Mouse (Mus musculus): ENCODE results near the gene Sar1a. TPM values are rescaled to one million over a fixed set of nuclear protein-coding genes. Genes with fewer than 3 reads are reported as not detected.
A peak's percentile ranks its signal among the peaks of the same experiment; 100 is the strongest.

Gene Sar1a
- polyA plus RNA-seq, 1 experiment from 2014 or later: 231 TPM

GRCm38 (mm10) chr10:61657985-61658384 lies 22.1 kb upstream of the Sar1a start:
- Histone ChIP-seq H3K27me3 (ENCODE audit: low read depth, poor library complexity, severe bottlenecking) (no peaks in the 10 kb centered on the region), H3K9me3 (replicated peaks) (no peaks in the 10 kb centered on the region), H3K36me3 (peaks cover 85% of the 10 kb centered on the region), H3K4me1 (no peaks in the 10 kb centered on the region), H3K27ac (no peak overlapping the region), H3K4me3 (no peak overlapping the region)
- peak; percentile 44 for DNase-seq (ENCODE audit: low spot score)
- WGBS: 36% methylated on average over 4 of the region's 4 CpGs

- no peak overlapping the region for H3K27ac ChIP-seq
- H3K4me3 ChIP-seq: no peak overlapping the region
- no peaks in the 10 kb centered on the region for H3K9me3 ChIP-seq (replicated peaks)
- no peaks in the 10 kb centered on the region for H3K27me3 ChIP-seq (ENCODE audit: low read depth, poor library complexity, severe bottlenecking)
- H3K36me3 ChIP-seq: peaks cover 87% of the 10 kb centered on the region
- no peak for DNase-seq (ENCODE audit: low spot score)
- 89% methylated on average over 8 of the region's 8 CpGs for WGBS
- no peaks in the 10 kb centered on the region for H3K4me1 ChIP-seq
Measured at GRCm38 (mm10) chr10:61661887-61662286, 18.2 kb upstream of the Sar1a start.

GRCm38 (mm10) chr10:61662391-61662988 lies 17.6 kb upstream of the Sar1a start:
- H3K36me3 ChIP-seq: peaks cover 87% of the 10 kb centered on the region
- 86% methylated on average over 10 of the region's 10 CpGs for WGBS
- H3K27me3 ChIP-seq (ENCODE audit: low read depth, poor library complexity, severe bottlenecking): no peaks in the 10 kb centered on the region
- no peak overlapping the region for H3K4me3 ChIP-seq
- H3K27ac ChIP-seq: no peak overlapping the region
- no peaks in the 10 kb centered on the region for H3K4me1 ChIP-seq
- no peaks in the 10 kb centered on the region for H3K9me3 ChIP-seq (replicated peaks)
- no peak for DNase-seq (ENCODE audit: low spot score)

GRCm38 (mm10) chr10:61665111-61665510 lies 15.0 kb upstream of the Sar1a start:
- peaks cover 99% of the 10 kb centered on the region for H3K36me3 ChIP-seq
- WGBS: 93% methylated on average over 10 of the region's 10 CpGs
- no peak for DNase-seq (ENCODE audit: low spot score)

GRCm38 (mm10) chr10:61665651-61666050 lies 14.4 kb upstream of the Sar1a start:
- peaks cover 99% of the 10 kb centered on the region for H3K36me3 ChIP-seq
- no peaks in the 10 kb centered on the region for H3K4me1 ChIP-seq
- no peak for DNase-seq (ENCODE audit: low spot score)
- H3K27ac ChIP-seq: no peak overlapping the region
- H3K9me3 ChIP-seq (replicated peaks): no peaks in the 10 kb centered on the region
- no peaks in the 10 kb centered on the region for H3K27me3 ChIP-seq (ENCODE audit: low read depth, poor library complexity, severe bottlenecking)
- H3K4me3 ChIP-seq: no peak overlapping the region
- 94% methylated on average over 3 of the region's 3 CpGs for WGBS

More at GRCm38 (mm10) chr10:61665111-61665510, 15.0 kb upstream of the Sar1a start:
- Histone ChIP-seq H3K27me3 (ENCODE audit: low read depth, poor library complexity, severe bottlenecking) (no peaks in the 10 kb centered on the region), H3K4me3 (no peak overlapping the region), H3K27ac (no peak overlapping the region), H3K9me3 (replicated peaks) (no peaks in the 10 kb centered on the region), H3K4me1 (no peaks in the 10 kb centered on the region)

- H3K27ac ChIP-seq: no peak overlapping the region
- DNase-seq (ENCODE audit: low spot score): no peak
- 94% methylated on average over 7 of the region's 7 CpGs for WGBS
- no peaks in the 10 kb centered on the region for H3K4me1 ChIP-seq
- H3K4me3 ChIP-seq: no peak overlapping the region
- no peaks in the 10 kb centered on the region for H3K9me3 ChIP-seq (replicated peaks)
- H3K36me3 ChIP-seq: peaks cover 96% of the 10 kb centered on the region
- H3K27me3 ChIP-seq (ENCODE audit: low read depth, poor library complexity, severe bottlenecking): no peaks in the 10 kb centered on the region
Measured at GRCm38 (mm10) chr10:61669289-61669688, 10.8 kb upstream of the Sar1a start.

- Histone ChIP-seq H3K4me3 (no peak overlapping the region), H3K36me3 (peaks cover 96% of the 10 kb centered on the region), H3K27ac (no peak overlapping the region), H3K9me3 (replicated peaks) (no peaks in the 10 kb centered on the region), H3K27me3 (ENCODE audit: low read depth, poor library complexity, severe bottlenecking) (no peaks in the 10 kb centered on the region), H3K4me1 (no peaks in the 10 kb centered on the region)
- DNase-seq (ENCODE audit: low spot score): no peak
Measured at GRCm38 (mm10) chr10:61669896-61670295, 10.2 kb upstream of the Sar1a start.

GRCm38 (mm10) chr10:61670758-61671157 lies 9.3 kb upstream of the Sar1a start:
- Histone ChIP-seq H3K36me3 (peaks cover 94% of the 10 kb centered on the region), H3K9me3 (replicated peaks) (no peaks in the 10 kb centered on the region), H3K4me3 (no peak overlapping the region), H3K27ac (no peak overlapping the region), H3K27me3 (ENCODE audit: low read depth, poor library complexity, severe bottlenecking) (no peaks in the 10 kb centered on the region), H3K4me1 (no peaks in the 10 kb centered on the region)
- WGBS: 95% methylated on average over 3 of the region's 3 CpGs
- no peak for DNase-seq (ENCODE audit: low spot score)

GRCm38 (mm10) chr10:61675935-61676334 lies 4.2 kb upstream of the Sar1a start:
- no peak overlapping the region for H3K4me3 ChIP-seq
- peaks cover 50% of the 10 kb centered on the region for H3K36me3 ChIP-seq
- H3K27ac ChIP-seq: no peak overlapping the region
- DNase-seq (ENCODE audit: low spot score): no peak
- peaks cover 12% of the 10 kb centered on the region for H3K4me1 ChIP-seq
- no peaks in the 10 kb centered on the region for H3K27me3 ChIP-seq (ENCODE audit: low read depth, poor library complexity, severe bottlenecking)
- no peaks in the 10 kb centered on the region for H3K9me3 ChIP-seq (replicated peaks)
- 80% methylated on average over 3 of the region's 3 CpGs for WGBS

- peak overlapping the region; percentile 93 for H3K27ac ChIP-seq
Measured at GRCm38 (mm10) chr10:61679545-61679944, 554 bp upstream of the Sar1a start.

GRCm38 (mm10) chr10:61689405-61689804 lies 9.3 kb downstream of the Sar1a start:
- Histone ChIP-seq H3K36me3 (peaks cover 96% of the 10 kb centered on the region), H3K27me3 (ENCODE audit: low read depth, poor library complexity, severe bottlenecking) (no peaks in the 10 kb centered on the region), H3K27ac (no peak overlapping the region), H3K4me3 (no peak overlapping the region), H3K9me3 (replicated peaks) (no peaks in the 10 kb centered on the region), H3K4me1 (no peaks in the 10 kb centered on the region)
- 93% methylated on average over 8 of the region's 8 CpGs for WGBS
- DNase-seq (ENCODE audit: low spot score): no peak

More at GRCm38 (mm10) chr10:61679545-61679944, 554 bp upstream of the Sar1a start:
- no peak for DNase-seq (ENCODE audit: low spot score)
- Histone ChIP-seq H3K4me1 (peaks cover 21% of the 10 kb centered on the region), H3K9me3 (replicated peaks) (no peaks in the 10 kb centered on the region), H3K4me3 (peak overlapping the region; percentile 97), H3K36me3 (peaks cover 25% of the 10 kb centered on the region), H3K27me3 (ENCODE audit: low read depth, poor library complexity, severe bottlenecking) (no peaks in the 10 kb centered on the region)
- WGBS: 40% methylated on average over 9 of the region's 9 CpGs

GRCm38 (mm10) chr10:61693563-61693962 lies 13.5 kb downstream of the Sar1a start:
- peaks cover 68% of the 10 kb centered on the region for H3K36me3 ChIP-seq

GRCm38 (mm10) chr10:61694870-61695670 lies 15.0 kb downstream of the Sar1a start, which contains the start of gene Tysnd1:
TSS of gene Tysnd1 (plus strand) at chr10:61695514.
- no peaks in the 10 kb centered on the region for H3K27me3 ChIP-seq (ENCODE audit: low read depth, poor library complexity, severe bottlenecking)
- no peaks in the 10 kb centered on the region for H3K9me3 ChIP-seq (replicated peaks)
- peaks cover 68% of the 10 kb centered on the region for H3K36me3 ChIP-seq
- DNase-seq (ENCODE audit: low spot score): peak; percentile 90
- peak within 1 kb of the TSS; percentile 97 for H3K4me3 ChIP-seq
- peak within 1 kb of the TSS; percentile 82 for H3K27ac ChIP-seq
- WGBS: 1% methylated on average over 42 of the region's 42 CpGs
- peaks cover 26% of the 10 kb centered on the region for H3K4me1 ChIP-seq

More at GRCm38 (mm10) chr10:61693563-61693962, 13.5 kb downstream of the Sar1a start:
- Histone ChIP-seq H3K9me3 (replicated peaks) (no peaks in the 10 kb centered on the region), H3K4me3 (no peak overlapping the region), H3K27me3 (ENCODE audit: low read depth, poor library complexity, severe bottlenecking) (no peaks in the 10 kb centered on the region), H3K27ac (no peak overlapping the region), H3K4me1 (peaks cover 26% of the 10 kb centered on the region)
- 68% methylated on average over 4 of the region's 4 CpGs for WGBS
- DNase-seq (ENCODE audit: low spot score): no peak

All from limb, embryonic 10.5 days (tissue).